Comparison of ENCODE assay signal across 10 mouse cellular contexts in genomic region chr4:149733748-149734147, GRCm38 (mm10). TPM values are rescaled to one million over a fixed set of nuclear protein-coding genes. Genes with fewer than 3 reads are reported as not detected.
A peak's percentile ranks its signal among the peaks of the same experiment; 100 is the strongest.
DNase-seq lines count a peak whose midpoint lies in the region; ATAC-seq and TF ChIP-seq lines count a peak whose summit lies in the region.
"Had no signal": no experiment of that assay in that cellular context is flagged by ENCODE, and none has a peak within 500 bp of the region (broad histone marks: within the 10 kb centered on the region; RNA-seq: fewer than 3 reads in every experiment).

No protein-coding gene starts in this region.

- peaks cover 66% of the 10 kb centered on the region for H3K4me1 ChIP-seq in forebrain, embryonic 13.5 days
- peaks cover 53% of the 10 kb centered on the region for H3K4me1 ChIP-seq in hindbrain, embryonic 16.5 days (ENCODE audit: control insufficient read depth, insufficient read depth, low read depth, low read length)
- peaks cover 80% of the 10 kb centered on the region for H3K4me1 ChIP-seq in neural tube, embryonic 13.5 days (replicated peaks)
- H3K4me1 ChIP-seq in liver, postnatal 0 days (ENCODE audit: insufficient read depth): peaks cover 32% of the 10 kb centered on the region

- peak overlapping the region; percentile 40 for H3K4me2 ChIP-seq in forebrain, embryonic 13.5 days
- peak overlapping the region; percentile 40 for H3K4me2 ChIP-seq in hindbrain, embryonic 16.5 days (ENCODE audit: low read length)
- peak overlapping the region; percentile 42 for H3K4me2 ChIP-seq in neural tube, embryonic 13.5 days
- no peak overlapping the region for H3K4me2 ChIP-seq in liver, postnatal 0 days (ENCODE audit: low read depth, low read length)

- peak overlapping the region; percentile 48 for H3K9ac ChIP-seq in forebrain, embryonic 13.5 days
- H3K9ac ChIP-seq in hindbrain, embryonic 16.5 days (ENCODE audit: low read depth, low read length): peak overlapping the region; percentile 11
- peak overlapping the region; percentile 22 for H3K9ac ChIP-seq in neural tube, embryonic 13.5 days
- no peak overlapping the region for H3K9ac ChIP-seq in liver, postnatal 0 days (replicated peaks)

- ATAC-seq in forebrain, embryonic 13.5 days: no peak
- ATAC-seq in hindbrain, embryonic 16.5 days: no peak
- no peak for ATAC-seq in neural tube, embryonic 13.5 days (ENCODE audit: low read depth)
- no peak for ATAC-seq in megakaryocyte progenitor cell, adult 5-6 weeks (replicated peaks; ENCODE audit: poor library complexity)
- ATAC-seq in liver, postnatal 0 days: no peak
- ATAC-seq: Patski had no signal

- H3K9me3 ChIP-seq in forebrain, embryonic 13.5 days (replicated peaks): no peaks in the 10 kb centered on the region
- H3K9me3 ChIP-seq in hindbrain, embryonic 16.5 days (ENCODE audit: control insufficient read depth, low read length): no peaks in the 10 kb centered on the region
- no peaks in the 10 kb centered on the region for H3K9me3 ChIP-seq in neural tube, embryonic 13.5 days
- H3K9me3 ChIP-seq in liver, postnatal 0 days (ENCODE audit: low read length): no peaks in the 10 kb centered on the region

- DNase-seq in left cerebral cortex, adult 18-20 months (ENCODE audit: low spot score in 2 of 2): peak; percentile 63 to 75
- no peak for DNase-seq in left cerebral cortex, adult 11 months (ENCODE audit: low spot score)
- DNase-seq in adrenal gland, adult 18-20 months (ENCODE audit: low spot score in 2 of 2): no peak
- no peak for DNase-seq in liver, postnatal 0 days
- DNase-seq: gastrocnemius, postnatal 10 days had no signal

- no peaks in the 10 kb centered on the region for H3K27me3 ChIP-seq in forebrain, embryonic 13.5 days
- no peaks in the 10 kb centered on the region for H3K27me3 ChIP-seq in hindbrain, embryonic 16.5 days (replicated peaks; ENCODE audit: control insufficient read depth, insufficient read depth, low read length)
- no peaks in the 10 kb centered on the region for H3K27me3 ChIP-seq in neural tube, embryonic 13.5 days
- H3K27me3 ChIP-seq in liver, postnatal 0 days (ENCODE audit: insufficient read depth, low read length): no peaks in the 10 kb centered on the region
- H3K27me3 ChIP-seq: Patski had no signal

- no peak for TF ChIP-seq EP300 in liver, postnatal 0 days (IDR thresholded peaks at IDR 0.05; ENCODE audit: low read depth)

- no peak overlapping the region for H3K4me3 ChIP-seq in forebrain, embryonic 13.5 days
- H3K4me3 ChIP-seq in hindbrain, embryonic 16.5 days (ENCODE audit: low read length): no peak overlapping the region; the same call in 1 of the 2 replicates
- peak overlapping the region; percentile 1; the same call in 1 of the 2 replicates for H3K4me3 ChIP-seq in neural tube, embryonic 13.5 days
- H3K4me3 ChIP-seq in liver, postnatal 0 days (ENCODE audit: low read depth, low read length): no peak overlapping the region

- WGBS in forebrain, embryonic 13.5 days: 38% methylated on average over 6 of the region's 6 CpGs
- 33% methylated on average over 6 of the region's 6 CpGs for WGBS in hindbrain, embryonic 16.5 days
- 24% methylated on average over 6 of the region's 6 CpGs for WGBS in neural tube, embryonic 13.5 days
- 69% methylated on average over 6 of the region's 6 CpGs for WGBS in liver, postnatal 0 days (ENCODE audit: insufficient replicate concordance)

- no peak for TF ChIP-seq CTCF in liver, postnatal 0 days (IDR thresholded peaks at IDR 0.05; ENCODE audit: low read depth)

- H3K36me3 ChIP-seq in forebrain, embryonic 13.5 days (ENCODE audit: poor library complexity, severe bottlenecking): peaks cover 32% of the 10 kb centered on the region
- peaks cover 3% of the 10 kb centered on the region; the same call in 1 of the 2 replicates for H3K36me3 ChIP-seq in hindbrain, embryonic 16.5 days (ENCODE audit: control insufficient read depth, insufficient read depth, low read length)
- peaks cover 31% of the 10 kb centered on the region for H3K36me3 ChIP-seq in neural tube, embryonic 13.5 days
- peaks cover 10% of the 10 kb centered on the region for H3K36me3 ChIP-seq in liver, postnatal 0 days (replicated peaks; ENCODE audit: insufficient read depth, low read length)

- H3K27ac ChIP-seq in forebrain, embryonic 13.5 days: peak overlapping the region; percentile 82
- H3K27ac ChIP-seq in hindbrain, embryonic 16.5 days (ENCODE audit: low read depth, low read length): peak overlapping the region; percentile 67
- peak overlapping the region; percentile 83 for H3K27ac ChIP-seq in neural tube, embryonic 13.5 days (replicated peaks)
- H3K27ac ChIP-seq in liver, postnatal 0 days (ENCODE audit: low read depth): no peak overlapping the region

RNA-seq across cellular contexts. Expression of gene Tmem201, which starts 4.1 kb away (rescaled TPM):
- 10 to 100 TPM; 61.0 to 64.6 TPM for total RNA-seq in left cerebral cortex, adult 18-20 months (2021)
- 31.0 and 34.6 TPM in 2 replicates for polyA plus RNA-seq in forebrain, embryonic 13.5 days (2015; fragmentation: Nextera tagmentation; extraction: Ambion mirVana)
- 43.9 and 49.7 TPM in 2 replicates for polyA plus RNA-seq in hindbrain, embryonic 16.5 days (2015; fragmentation: Nextera tagmentation; extraction: Ambion mirVana)
- 41.1 and 41.4 TPM in 2 replicates for polyA plus RNA-seq in neural tube, embryonic 13.5 days (2015; fragmentation: Nextera tagmentation; extraction: Ambion mirVana)
- 10.9 and 12.4 TPM in 2 replicates for total RNA-seq in megakaryocyte progenitor cell, adult 5-6 weeks (2015)
- total RNA-seq in megakaryocyte progenitor cell, adult 5-6 weeks (2017): 8.5 and 8.8 TPM in 2 replicates
- 10 to 100 TPM; 27.8 to 29.0 TPM for total RNA-seq in adrenal gland, adult 18-20 months (2021)
- 5.1 and 5.8 TPM in 2 replicates for polyA plus RNA-seq in liver, postnatal 0 days (2015; fragmentation: Nextera tagmentation; extraction: Ambion mirVana)

RNA-seq across cellular contexts. Expression of gene Pik3cd, which starts 31.4 kb away (rescaled TPM):
- 10 to 100 TPM; 23.8 to 24.9 TPM for total RNA-seq in left cerebral cortex, adult 18-20 months (2021)
- 8.0 and 9.0 TPM in 2 replicates for polyA plus RNA-seq in forebrain, embryonic 13.5 days (2015; fragmentation: Nextera tagmentation; extraction: Ambion mirVana)
- polyA plus RNA-seq in hindbrain, embryonic 16.5 days (2015; fragmentation: Nextera tagmentation; extraction: Ambion mirVana): 13.1 and 16.3 TPM in 2 replicates
- polyA plus RNA-seq in neural tube, embryonic 13.5 days (2015; fragmentation: Nextera tagmentation; extraction: Ambion mirVana): 17.8 and 20.0 TPM in 2 replicates
- total RNA-seq in megakaryocyte progenitor cell, adult 5-6 weeks (2015): 32.2 and 33.0 TPM in 2 replicates
- total RNA-seq in megakaryocyte progenitor cell, adult 5-6 weeks (2017): 59.5 and 66.5 TPM in 2 replicates
- 1 to 10 TPM; 3.8 to 6.5 TPM for total RNA-seq in adrenal gland, adult 18-20 months (2021)
- 4.9 and 7.8 TPM in 2 replicates for polyA plus RNA-seq in liver, postnatal 0 days (2015; fragmentation: Nextera tagmentation; extraction: Ambion mirVana)

RNA-seq across cellular contexts. Expression of gene Slc25a33, which starts 40.3 kb away (rescaled TPM):
- total RNA-seq in left cerebral cortex, adult 18-20 months (2021): 10 to 100 TPM; 30.5 to 31.8 TPM
- 13.8 and 15.5 TPM in 2 replicates for polyA plus RNA-seq in forebrain, embryonic 13.5 days (2015; fragmentation: Nextera tagmentation; extraction: Ambion mirVana)
- 33.2 and 37.2 TPM in 2 replicates for polyA plus RNA-seq in hindbrain, embryonic 16.5 days (2015; fragmentation: Nextera tagmentation; extraction: Ambion mirVana)
- 31.8 and 32.7 TPM in 2 replicates for polyA plus RNA-seq in neural tube, embryonic 13.5 days (2015; fragmentation: Nextera tagmentation; extraction: Ambion mirVana)
- 4.9 and 8.6 TPM in 2 replicates for total RNA-seq in megakaryocyte progenitor cell, adult 5-6 weeks (2015)
- 3.8 and 6.2 TPM in 2 replicates for total RNA-seq in megakaryocyte progenitor cell, adult 5-6 weeks (2017)
- total RNA-seq in adrenal gland, adult 18-20 months (2021): 10 to 100 TPM; 16.3 to 24.3 TPM
- polyA plus RNA-seq in liver, postnatal 0 days (2015; fragmentation: Nextera tagmentation; extraction: Ambion mirVana): 52.2 and 53.2 TPM in 2 replicates

Comparison
In these comparisons a context has a peak if more than half of its experiments do, and no peak if none do; other contexts are left out.
1. DNase-seq: peak in left cerebral cortex, adult 18-20 months (2 of 2); none in left cerebral cortex, adult 11 months (single experiment), adrenal gland, adult 18-20 months (0 of 2) and liver, postnatal 0 days (single experiment).